Mouse (Mus musculus) CD4-positive naive resting alpha-beta T cell, adult 76 days (primary cell): ENCODE results near the gene 1110012L19Rik. TPM values are rescaled to one million over a fixed set of nuclear protein-coding genes. Genes with fewer than 3 reads are reported as not detected.

ENCODE experiments used
- total RNA-seq: library from RNA; stranded (reverse); gene quantifications from one replicate; pipeline ENCODE4 v1.2.4, GENCODE M21; 2023

1110012L19Rik gene
- 12.1 TPM for total RNA-seq

GRCm38 (mm10) chrX:70385276-70385961, at the start of gene 1110012L19Rik:
TSS of gene 1110012L19Rik (plus strand) at chrX:70385877.

GRCm38 (mm10) chrX:70364661-70365613, 20.7 kb upstream of the 1110012L19Rik start, which contains the start of gene Ids:
TSS of gene Ids (minus strand) at chrX:70365084.

Other genes with a start within 250 kb of the 1110012L19Rik start
- gene Ids, start 20.8 kb upstream of the 1110012L19Rik start, total RNA-seq, result 28.2 TPM
- 16.4 TPM for gene Tmem185a, start 91.3 kb downstream of the 1110012L19Rik start, total RNA-seq